Mouse (Mus musculus) large intestine, adult 2 months (tissue): Measurements from ENCODE around the gene Gm5431. TPM values are rescaled to one million over a fixed set of nuclear protein-coding genes. Genes with fewer than 3 reads are reported as not detected.
"Not testable (repeated sequence)": the region's sequence is repeated elsewhere in the genome, so short reads cannot be mapped to it uniquely, and the experiment has no call there.

Experiments
- DNase-seq: peaks from one replicate; pipeline ENCODE4 v3.0.0-alpha.2; 2012; ENCODE audit warnings: low read depth, low spot score
- WGBS: fragments of 180-500 bp; shearing (Covaris S2); methylation state at CpG from one replicate; pipeline ENCODE4 v1.1.7; 2018; 5-methylcytosine and 5-hydroxymethylcytosine counted together
- polyA plus RNA-seq: library from polyadenylated mRNA; depleted of rRNA; stranded (reverse); fragments of >200 nt; gene quantifications from 2 replicates; pipeline ENCODE4 v1.2.3, GENCODE M21; 2012

Gene Gm5431
- polyA plus RNA-seq, 1 experiment, result 3.3 TPM

GRCm38 (mm10) chr11:48871817-48872541 lies 30.0 kb downstream of the Gm5431 start:
- WGBS, result 1% methylated on average over 17 of the region's 17 CpGs
- DNase-seq, result no peak

GRCm38 (mm10) chr11:48871201-48871772 lies 30.7 kb downstream of the Gm5431 start, which contains the start of gene Irgm1:
TSS of gene Irgm1 (minus strand) at chr11:48871683.
- under 1% methylated on average over 19 of the region's 19 CpGs for WGBS
- DNase-seq, result no peak

- DNase-seq, result no peak
- WGBS, result under 1% methylated on average over 7 of the region's 7 CpGs
Measured at GRCm38 (mm10) chr11:48870781-48871180, 31.2 kb downstream of the Gm5431 start.

- DNase-seq, result no peak
- WGBS, result 2% methylated on average over 7 of the region's 7 CpGs
Measured at GRCm38 (mm10) chr11:48869380-48870110, 32.5 kb downstream of the Gm5431 start.

GRCm38 (mm10) chr11:48866481-48866880 lies 35.5 kb downstream of the Gm5431 start:
- DNase-seq, result no peak
- 96% methylated on average over 9 of the region's 9 CpGs for WGBS

- WGBS, result 84% methylated on average over 3 of the region's 3 CpGs
- DNase-seq, result no peak
Measured at GRCm38 (mm10) chr11:48863808-48864207, 38.2 kb downstream of the Gm5431 start.

- no peak for DNase-seq
- WGBS, result 83% methylated on average over 1 of the region's 1 CpGs
Measured at GRCm38 (mm10) chr11:48862784-48863319, 39.2 kb downstream of the Gm5431 start.

GRCm38 (mm10) chr11:48859014-48859413 lies 43.0 kb downstream of the Gm5431 start:
- WGBS, result under 1% methylated on average over 6 of the region's 6 CpGs
- DNase-seq, result no peak

- DNase-seq, result no peak
- 3% methylated on average over 31 of the region's 31 CpGs for WGBS
Measured at GRCm38 (mm10) chr11:48853474-48854180, 48.4 kb downstream of the Gm5431 start.

GRCm38 (mm10) chr11:48852624-48853473 lies 49.2 kb downstream of the Gm5431 start:
- DNase-seq, result no peak
- 14% methylated on average over 23 of the region's 23 CpGs for whole genome bisulfite sequencing

- WGBS, result 81% methylated on average over 4 of the region's 4 CpGs
Measured at GRCm38 (mm10) chr11:48852190-48852589, 49.8 kb downstream of the Gm5431 start.

GRCm38 (mm10) chr11:48851270-48851995 lies 50.6 kb downstream of the Gm5431 start:
- DNase-seq, result no peak
- WGBS, result 62% methylated on average over 4 of the region's 4 CpGs

More at GRCm38 (mm10) chr11:48852190-48852589, 49.8 kb downstream of the Gm5431 start:
- DNase-seq, result no peak

GRCm38 (mm10) chr11:48850240-48850639 lies 51.8 kb downstream of the Gm5431 start:
- no peak for DNase-seq
- 16% methylated on average over 2 of the region's 2 CpGs for WGBS

GRCm38 (mm10) chr11:48846881-48847280 lies 55.1 kb downstream of the Gm5431 start:
- 84% methylated on average over 5 of the region's 5 CpGs for WGBS
- no peak for DNase-seq

GRCm38 (mm10) chr11:48846362-48846761 lies 55.7 kb downstream of the Gm5431 start:
- not testable (repeated sequence) for DNase-seq
- 80% methylated on average over 2 of the region's 2 CpGs for WGBS

- no peak for DNase-seq
- WGBS, result 20% methylated on average over 13 of the region's 13 CpGs
Measured at GRCm38 (mm10) chr11:48845244-48845815, 56.7 kb downstream of the Gm5431 start.

GRCm38 (mm10) chr11:48844309-48844708 lies 57.7 kb downstream of the Gm5431 start:
- 64% methylated on average over 6 of the region's 6 CpGs for WGBS
- no peak for DNase-seq

- 83% methylated on average over 11 of the region's 11 CpGs for WGBS
- no peak for DNase-seq
Measured at GRCm38 (mm10) chr11:48843202-48843601, 58.8 kb downstream of the Gm5431 start.
